Mouse (Mus musculus): ENCODE results near the gene Rgs9.
A peak's percentile ranks its signal among the peaks of the same experiment; 100 is the strongest.
"Not testable (repeated sequence)": the region's sequence is repeated elsewhere in the genome, so short reads cannot be mapped to it uniquely, and the experiment has no call there.

The Rgs9 gene

GRCm38 (mm10) chr11:109302338-109302737, 4.4 kb upstream of the Rgs9 start:
- DNase-seq = peak; percentile 36

GRCm38 (mm10) chr11:109297031-109297430, 898 bp downstream of the Rgs9 start:
- DNase-seq = no peak

GRCm38 (mm10) chr11:109292056-109292455, 5.9 kb downstream of the Rgs9 start:
- no peak for DNase-seq

- DNase-seq = not testable (repeated sequence)
These were observed 8.6 kb downstream of the Rgs9 start for GRCm38 (mm10) chr11:109289378-109289777.

GRCm38 (mm10) chr11:109284811-109285210, 13.1 kb downstream of the Rgs9 start:
- DNase-seq = no peak

GRCm38 (mm10) chr11:109278186-109278585, 19.7 kb downstream of the Rgs9 start:
- peak; percentile 33 for DNase-seq

GRCm38 (mm10) chr11:109271399-109271798, 26.5 kb downstream of the Rgs9 start:
- DNase-seq = no peak

GRCm38 (mm10) chr11:109270366-109270765, 27.6 kb downstream of the Rgs9 start:
- DNase-seq = no peak

GRCm38 (mm10) chr11:109269662-109270341, 28.1 kb downstream of the Rgs9 start:
- no peak for DNase-seq

GRCm38 (mm10) chr11:109269283-109269661, 28.7 kb downstream of the Rgs9 start:
- no peak for DNase-seq

GRCm38 (mm10) chr11:109266161-109266910, 31.6 kb downstream of the Rgs9 start:
- peak; percentile 60 for DNase-seq

GRCm38 (mm10) chr11:109264159-109264768, 33.7 kb downstream of the Rgs9 start:
- no peak for DNase-seq

GRCm38 (mm10) chr11:109260561-109260960, 37.4 kb downstream of the Rgs9 start:
- DNase-seq = no peak

GRCm38 (mm10) chr11:109258941-109259910, 38.7 kb downstream of the Rgs9 start:
- peak; percentile 26 for DNase-seq

GRCm38 (mm10) chr11:109257824-109258223, 40.1 kb downstream of the Rgs9 start:
- no peak for DNase-seq

- no peak for DNase-seq
These were observed 42.9 kb downstream of the Rgs9 start for GRCm38 (mm10) chr11:109255022-109255421.

- DNase-seq = no peak
These were observed 45.4 kb downstream of the Rgs9 start for GRCm38 (mm10) chr11:109252483-109252882.

- DNase-seq = no peak
These were observed 47.4 kb downstream of the Rgs9 start for GRCm38 (mm10) chr11:109250566-109250965.

GRCm38 (mm10) chr11:109246920-109247319, 51.0 kb downstream of the Rgs9 start:
- no peak for DNase-seq

GRCm38 (mm10) chr11:109244635-109245360, 53.1 kb downstream of the Rgs9 start:
- DNase-seq = peak; percentile 35

GRCm38 (mm10) chr11:109240126-109240525, 57.8 kb downstream of the Rgs9 start:
- DNase-seq = no peak

- no peak for DNase-seq
These were observed 59.3 kb downstream of the Rgs9 start for GRCm38 (mm10) chr11:109238671-109239070.
